Mouse (Mus musculus) midbrain, embryonic 16.5 days (tissue): ENCODE measurements at regions not wholly inside any gene's neighbourhood (a gene's known extent, or its start where the extent isn't known, plus 50 kb on each side); places are given as distances from the start of the nearest gene placed in this dataset.

ENCODE experiments used
- ATAC-seq: fragments of 200-750 bp; cut with Nextera tagmentation; 2 replicates; pipeline ENCODE4 v1.8.0; 2017; ENCODE audit warnings: moderate TSS enrichment
- H3K27ac ChIP-seq: fragments of 300-500 bp; sonication (generic); 2 replicates; pipeline ENCODE4 v1.5.1; 2014; ENCODE audit warnings: mild to moderate bottlenecking, low read length, mixed read lengths
- H3K27me3 ChIP-seq: fragments of 300-500 bp; sonication (generic); 2 replicates; pipeline ENCODE4 v1.6.1; 2014; ENCODE audit warnings: low read depth, low read length, mixed read lengths; ENCODE audit not compliant: control insufficient read depth, insufficient read depth
- H3K36me3 ChIP-seq: fragments of 300-500 bp; sonication (generic); 2 replicates; pipeline ENCODE4 v1.6.1; 2014; ENCODE audit warnings: mild to moderate bottlenecking, low read length, moderate library complexity, mixed read lengths; ENCODE audit not compliant: control insufficient read depth, insufficient read depth
- H3K4me1 ChIP-seq: fragments of 300-500 bp; sonication (generic); 2 replicates; pipeline ENCODE4 v1.6.1; 2014; ENCODE audit warnings: mild to moderate bottlenecking, low read length, mixed read lengths; ENCODE audit not compliant: control insufficient read depth, insufficient read depth
- H3K4me2 ChIP-seq: fragments of 300-500 bp; sonication (generic); 2 replicates; pipeline ENCODE4 v1.6.1; 2014; ENCODE audit warnings: mild to moderate bottlenecking, low read length, mixed read lengths
- H3K4me3 ChIP-seq: fragments of 300-500 bp; sonication (generic); 2 replicates; pipeline ENCODE4 v1.5.1; 2014; ENCODE audit warnings: low read depth, mild to moderate bottlenecking, low read length, moderate library complexity, mixed read lengths
- H3K9ac ChIP-seq: fragments of 300-500 bp; sonication (generic); 2 replicates; pipeline ENCODE4 v1.6.1; 2014; ENCODE audit warnings: low read depth, low read length, mixed read lengths
- H3K9me3 ChIP-seq: fragments of 300-500 bp; sonication (generic); replicated peaks from 2 replicates; pipeline ENCODE4 v1.6.1; 2014; ENCODE audit warnings: mild to moderate bottlenecking, low read length, mixed read lengths; ENCODE audit not compliant: control insufficient read depth, poor library complexity, severe bottlenecking
- WGBS: fragments of 180-500 bp; shearing (Covaris S2); extraction: QIAGEN DNeasy Blood & Tissue Kit; methylation state at CpG from one replicate; pipeline ENCODE4 v1.1.7; 2014; 5-methylcytosine and 5-hydroxymethylcytosine counted together

DNA sequence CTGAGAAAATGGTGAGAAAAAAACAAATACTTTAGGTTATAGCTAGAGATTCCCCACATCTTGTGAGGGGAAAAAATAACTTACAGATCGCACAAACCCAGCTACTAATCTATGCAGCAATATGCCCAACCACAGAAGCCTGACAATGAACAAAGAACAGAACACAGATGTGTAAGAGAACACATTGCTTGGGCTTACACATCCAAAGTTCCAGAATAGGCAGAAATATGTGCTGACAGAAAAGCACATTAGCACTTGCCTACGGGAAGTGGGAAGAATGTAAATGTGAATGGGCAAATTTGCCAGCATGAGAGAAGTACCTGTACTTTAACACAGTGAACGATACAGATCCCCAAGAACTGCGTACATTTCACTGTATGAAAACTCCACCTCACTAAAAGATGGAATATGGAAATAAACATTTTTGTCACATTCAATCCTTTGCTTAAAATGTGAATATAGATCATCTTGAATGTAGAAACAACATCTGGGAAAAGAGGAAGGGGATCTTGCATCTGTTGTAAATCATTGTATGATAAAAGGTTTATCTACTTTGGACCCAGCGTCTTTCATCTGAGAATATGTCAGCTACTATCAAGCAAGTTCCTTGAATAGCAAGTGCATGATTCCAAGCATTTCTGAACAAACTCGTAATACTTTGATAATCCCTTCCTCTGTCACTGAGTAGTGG lies 116.5 kb upstream of the B3galt2 start:
- Histone ChIP-seq H3K27ac (no peak overlapping the region), H3K4me2 (no peak overlapping the region), H3K27me3 (no peaks in the 10 kb centered on the region), H3K36me3 (no peaks in the 10 kb centered on the region), H3K9ac (no peak overlapping the region), H3K4me3 (no peak overlapping the region), H3K9me3 (no peaks in the 10 kb centered on the region), H3K4me1 (no peaks in the 10 kb centered on the region)
- no peak for ATAC-seq
- WGBS = 84% methylated on average over 6 of the region's 6 CpGs

DNA sequence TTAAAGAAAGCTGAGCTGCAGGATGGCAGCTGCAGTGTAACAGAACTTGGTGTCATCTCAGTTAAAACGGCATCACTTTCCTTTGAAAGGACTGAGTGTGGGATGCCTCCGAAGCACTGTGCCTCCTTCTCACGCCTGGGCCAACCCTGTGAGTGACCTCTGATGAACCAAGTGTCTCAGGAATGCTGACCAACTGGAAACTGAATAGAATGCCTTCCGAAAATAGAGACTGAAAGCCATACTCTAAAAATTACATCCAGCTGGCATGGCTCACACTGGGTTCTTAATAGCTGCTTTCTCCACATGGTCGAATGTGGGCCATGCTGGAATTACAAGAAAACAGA lies 116.0 kb upstream of the B3galt2 start:
- Histone ChIP-seq H3K9me3 (no peaks in the 10 kb centered on the region), H3K36me3 (no peaks in the 10 kb centered on the region), H3K9ac (no peak overlapping the region), H3K27me3 (no peaks in the 10 kb centered on the region), H3K4me1 (no peaks in the 10 kb centered on the region), H3K4me3 (no peak overlapping the region), H3K27ac (no peak overlapping the region), H3K4me2 (no peak overlapping the region)
- 74% methylated on average over 5 of the region's 5 CpGs for WGBS
- ATAC-seq = no peak

DNA sequence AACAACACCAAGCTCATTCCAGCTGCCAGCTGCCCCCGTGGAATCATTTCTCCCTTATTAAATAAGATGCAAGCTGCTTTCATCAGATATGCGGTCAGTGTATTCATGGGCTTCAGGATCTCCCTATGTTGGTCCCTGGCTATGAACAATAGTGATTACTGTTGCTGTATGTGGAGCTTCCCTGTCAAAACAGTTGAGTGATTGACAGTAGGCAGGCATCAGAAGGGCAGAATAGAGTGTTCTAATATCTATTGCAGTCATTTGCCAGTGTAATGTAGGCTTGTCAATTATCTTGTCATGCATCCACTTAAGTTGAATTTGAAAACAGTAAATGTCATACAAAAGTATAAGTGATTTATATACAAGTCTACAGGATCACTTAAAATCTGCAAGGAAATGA lies 100.2 kb upstream of the B3galt2 start:
- Histone ChIP-seq H3K27ac (no peak overlapping the region), H3K9ac (no peak overlapping the region), H3K9me3 (no peaks in the 10 kb centered on the region), H3K4me1 (no peaks in the 10 kb centered on the region), H3K4me3 (no peak overlapping the region), H3K27me3 (no peaks in the 10 kb centered on the region), H3K36me3 (no peaks in the 10 kb centered on the region), H3K4me2 (no peak overlapping the region)
- WGBS = 67% methylated on average over 2 of the region's 2 CpGs
- no peak for ATAC-seq

DNA sequence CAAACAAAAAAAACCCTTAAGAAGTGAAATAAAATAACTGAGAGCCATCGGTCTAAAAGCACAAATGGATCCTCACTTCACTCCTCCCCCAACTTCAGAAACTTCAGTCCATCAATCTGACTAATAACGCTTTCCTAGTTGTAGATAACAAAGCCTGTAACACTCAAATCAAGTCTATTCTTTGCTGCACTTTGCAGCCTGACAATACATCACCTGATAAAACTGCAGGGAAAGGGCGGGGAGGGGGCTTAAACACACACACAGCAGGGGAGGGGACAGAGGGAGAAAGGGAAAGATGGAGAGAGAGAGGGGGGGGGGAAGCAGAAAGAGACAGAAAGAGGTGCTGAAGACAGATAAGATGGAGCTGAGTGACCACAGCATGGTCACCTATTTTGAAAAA lies 99.8 kb upstream of the B3galt2 start:
- H3K9ac ChIP-seq = no peak overlapping the region
- H3K4me1 ChIP-seq = no peaks in the 10 kb centered on the region
- H3K36me3 ChIP-seq = no peaks in the 10 kb centered on the region
- no peak overlapping the region for H3K4me3 ChIP-seq
- H3K9me3 ChIP-seq = no peaks in the 10 kb centered on the region
- H3K27ac ChIP-seq = no peak overlapping the region
- H3K4me2 ChIP-seq = no peak overlapping the region
- no peak for ATAC-seq
- WGBS = 42% methylated on average over 3 of the region's 3 CpGs
- H3K27me3 ChIP-seq = no peaks in the 10 kb centered on the region
